Comparison of ENCODE assay signal across 12 mouse cellular contexts in genomic region chr10:58855199-58855751, GRCm38 (mm10). TPM values are rescaled to one million over a fixed set of nuclear protein-coding genes. Genes with fewer than 3 reads are reported as not detected.
DNase-seq lines count a peak whose midpoint lies in the region; ATAC-seq lines count a peak whose summit lies in the region.
"Had no signal": no experiment of that assay in that cellular context is flagged by ENCODE, and none has a peak within 500 bp of the region (broad histone marks: within the 10 kb centered on the region; RNA-seq: fewer than 3 reads in every experiment).

No protein-coding gene starts in this region.

- 0 out of 2 replicates have a peak, but pooled peaks cover 2% of the 10 kb centered on the region for H3K27me3 ChIP-seq in hindbrain, embryonic 13.5 days
- H3K27me3 ChIP-seq in hindbrain, embryonic 12.5 days, result no peaks in the 10 kb centered on the region
- H3K27me3 ChIP-seq in forebrain, embryonic 16.5 days (replicated peaks; ENCODE audit: control insufficient read depth, insufficient read depth, low read length), result no peaks in the 10 kb centered on the region
- H3K27me3 ChIP-seq in neural tube, embryonic 13.5 days, result no peaks in the 10 kb centered on the region

- H3K4me1 ChIP-seq in hindbrain, embryonic 13.5 days (replicated peaks), result peaks cover 26% of the 10 kb centered on the region
- peaks cover 15% of the 10 kb centered on the region for H3K4me1 ChIP-seq in hindbrain, embryonic 12.5 days
- peaks cover 30% of the 10 kb centered on the region for H3K4me1 ChIP-seq in forebrain, embryonic 16.5 days (replicated peaks; ENCODE audit: control insufficient read depth, insufficient read depth, low read length)
- peaks cover 31% of the 10 kb centered on the region for H3K4me1 ChIP-seq in neural tube, embryonic 13.5 days (replicated peaks)

- no peaks in the 10 kb centered on the region for H3K36me3 ChIP-seq in hindbrain, embryonic 13.5 days
- no peaks in the 10 kb centered on the region for H3K36me3 ChIP-seq in hindbrain, embryonic 12.5 days
- no peaks in the 10 kb centered on the region for H3K36me3 ChIP-seq in forebrain, embryonic 16.5 days (ENCODE audit: control insufficient read depth, insufficient read depth)
- no peaks in the 10 kb centered on the region for H3K36me3 ChIP-seq in neural tube, embryonic 13.5 days

- ATAC-seq in hindbrain, embryonic 13.5 days (ENCODE audit: low FRiP score), result no peak
- ATAC-seq in hindbrain, embryonic 12.5 days (ENCODE audit: low FRiP score), result no peak
- ATAC-seq in forebrain, embryonic 16.5 days, result peak; percentile 37
- ATAC-seq in neural tube, embryonic 13.5 days (ENCODE audit: low read depth), result no peak

- H3K4me2 ChIP-seq in hindbrain, embryonic 13.5 days, result no peak overlapping the region
- no peak overlapping the region for H3K4me2 ChIP-seq in hindbrain, embryonic 12.5 days (replicated peaks)
- H3K4me2 ChIP-seq in forebrain, embryonic 16.5 days (ENCODE audit: low read length), result no peak overlapping the region
- H3K4me2 ChIP-seq in neural tube, embryonic 13.5 days, result no peak overlapping the region
- H3K4me2 ChIP-seq: liver, embryonic 11.5 days had no signal

- peak overlapping the region; percentile 35; the same call in 1 of the 2 replicates for H3K27ac ChIP-seq in hindbrain, embryonic 13.5 days
- no peak overlapping the region for H3K27ac ChIP-seq in hindbrain, embryonic 12.5 days
- peak overlapping the region; percentile 79 for H3K27ac ChIP-seq in forebrain, embryonic 16.5 days (ENCODE audit: low read length)
- peak overlapping the region; percentile 53 for H3K27ac ChIP-seq in neural tube, embryonic 13.5 days (replicated peaks)

- no peaks in the 10 kb centered on the region for H3K9me3 ChIP-seq in hindbrain, embryonic 13.5 days
- no peaks in the 10 kb centered on the region for H3K9me3 ChIP-seq in hindbrain, embryonic 12.5 days (replicated peaks)
- no peaks in the 10 kb centered on the region for H3K9me3 ChIP-seq in forebrain, embryonic 16.5 days (ENCODE audit: control insufficient read depth, low read length)
- no peaks in the 10 kb centered on the region for H3K9me3 ChIP-seq in neural tube, embryonic 13.5 days

- 54% methylated on average over 5 of the region's 5 CpGs for WGBS in hindbrain, embryonic 13.5 days
- 54% methylated on average over 5 of the region's 5 CpGs for WGBS in hindbrain, embryonic 12.5 days
- 27% methylated on average over 5 of the region's 5 CpGs for WGBS in forebrain, embryonic 16.5 days
- WGBS in neural tube, embryonic 13.5 days, result 46% methylated on average over 5 of the region's 5 CpGs

- DNase-seq in lung, adult 18-20 months, result peak; percentile 26 to 36
- no peak for DNase-seq in thymus, postnatal 25 days
- no peak for DNase-seq in spleen, postnatal 36 days (ENCODE audit: low spot score in 2 of 2)
- DNase-seq: adrenal gland, postnatal 10 days; gastrocnemius, postnatal 25 days; kidney, postnatal 10 days had no signal

- no peak overlapping the region for H3K9ac ChIP-seq in hindbrain, embryonic 13.5 days
- H3K9ac ChIP-seq in hindbrain, embryonic 12.5 days, result no peak overlapping the region
- peak overlapping the region; percentile 30; the same call in 1 of the 2 replicates for H3K9ac ChIP-seq in forebrain, embryonic 16.5 days (replicated peaks; ENCODE audit: low read depth, low read length)
- peak overlapping the region; percentile 18; the same call in 1 of the 2 replicates for H3K9ac ChIP-seq in neural tube, embryonic 13.5 days

- H3K4me3 ChIP-seq in hindbrain, embryonic 13.5 days, result no peak overlapping the region
- no peak overlapping the region for H3K4me3 ChIP-seq in hindbrain, embryonic 12.5 days
- no peak overlapping the region for H3K4me3 ChIP-seq in forebrain, embryonic 16.5 days (replicated peaks; ENCODE audit: low read length)
- H3K4me3 ChIP-seq in neural tube, embryonic 13.5 days, result no peak overlapping the region
- H3K4me3 ChIP-seq: erythroblast, embryonic 14.5 days had no signal

RNA-seq across cellular contexts. Expression of gene Sh3rf3, which starts 42.1 kb away (rescaled TPM):
- polyA plus RNA-seq in hindbrain, embryonic 13.5 days (2015; fragmentation: Nextera tagmentation; extraction: Ambion mirVana), result 2.3 and 3.2 TPM in 2 replicates
- polyA plus RNA-seq in hindbrain, embryonic 12.5 days (2016; fragmentation: Nextera tagmentation; extraction: Ambion mirVana), result 2.4 and 3.9 TPM in 2 replicates
- polyA plus RNA-seq in forebrain, embryonic 16.5 days (2015; fragmentation: Nextera tagmentation; extraction: Ambion mirVana), result 9.2 and 11.0 TPM in 2 replicates
- polyA plus RNA-seq in neural tube, embryonic 13.5 days (2015; fragmentation: Nextera tagmentation; extraction: Ambion mirVana), result 4.6 and 5.6 TPM in 2 replicates
- polyA plus RNA-seq: erythroblast, embryonic 14.5 days; liver, embryonic 11.5 days had no signal

Comparison
In these comparisons a context has a peak if more than half of its experiments do, and no peak if none do; other contexts are left out.
1. H3K9ac ChIP-seq: peak in forebrain, embryonic 16.5 days (single experiment) and neural tube, embryonic 13.5 days (single experiment); none in hindbrain, embryonic 13.5 days (single experiment) and hindbrain, embryonic 12.5 days (single experiment).
2. DNase-seq: peak in lung, adult 18-20 months (2 of 2); none in thymus, postnatal 25 days (single experiment) and spleen, postnatal 36 days (0 of 2).